Mouse (Mus musculus): ENCODE results near the gene Ccnt1.
"Not testable (repeated sequence)": the region's sequence is repeated elsewhere in the genome, so short reads cannot be mapped to it uniquely, and the experiment has no call there.

The Ccnt1 gene

GRCm38 (mm10) chr15:98596609-98597008 lies 25.9 kb upstream of the Ccnt1 start:
- DNase-seq (ENCODE audit: low read depth in 1 of 2, low spot score in 2 of 2) = no peak

- no peak for DNase-seq (ENCODE audit: low read depth in 1 of 2, low spot score in 2 of 2)
Measured at GRCm38 (mm10) chr15:98595049-98595448, 24.3 kb upstream of the Ccnt1 start.

- no peak for DNase-seq (ENCODE audit: low read depth in 1 of 2, low spot score in 2 of 2)
Measured at GRCm38 (mm10) chr15:98594193-98594592, 23.5 kb upstream of the Ccnt1 start.

- no peak for DNase-seq (ENCODE audit: low read depth in 1 of 2, low spot score in 2 of 2)
Measured at GRCm38 (mm10) chr15:98591396-98591795, 20.7 kb upstream of the Ccnt1 start.

GRCm38 (mm10) chr15:98589640-98590336 lies 19.1 kb upstream of the Ccnt1 start:
- DNase-seq (ENCODE audit: low read depth in 1 of 2, low spot score in 2 of 2) = no peak

GRCm38 (mm10) chr15:98587751-98588150 lies 17.0 kb upstream of the Ccnt1 start:
- DNase-seq (ENCODE audit: low read depth in 1 of 2, low spot score in 2 of 2) = no peak

GRCm38 (mm10) chr15:98586141-98586540 lies 15.4 kb upstream of the Ccnt1 start:
- not testable (repeated sequence) for DNase-seq (ENCODE audit: low read depth in 1 of 2, low spot score in 2 of 2)

- DNase-seq (ENCODE audit: low read depth in 1 of 2, low spot score in 2 of 2) = no peak
Measured at GRCm38 (mm10) chr15:98585421-98585820, 14.7 kb upstream of the Ccnt1 start.

- DNase-seq (ENCODE audit: low read depth in 1 of 2, low spot score in 2 of 2) = no peak
Measured at GRCm38 (mm10) chr15:98582996-98583395, 12.3 kb upstream of the Ccnt1 start.

GRCm38 (mm10) chr15:98582410-98582809 lies 11.7 kb upstream of the Ccnt1 start:
- no peak for DNase-seq (ENCODE audit: low read depth in 1 of 2, low spot score in 2 of 2)

- DNase-seq (ENCODE audit: low read depth in 1 of 2, low spot score in 2 of 2) = peak in 1 of 2 experiments; percentile 30
Measured at GRCm38 (mm10) chr15:98579795-98580464, 9.2 kb upstream of the Ccnt1 start.

GRCm38 (mm10) chr15:98579310-98579709 lies 8.6 kb upstream of the Ccnt1 start:
- DNase-seq (ENCODE audit: low read depth in 1 of 2, low spot score in 2 of 2) = no peak

- DNase-seq (ENCODE audit: low read depth in 1 of 2, low spot score in 2 of 2) = no peak
Measured at GRCm38 (mm10) chr15:98573293-98573692, 2.6 kb upstream of the Ccnt1 start.

- no peak for DNase-seq (ENCODE audit: low read depth in 1 of 2, low spot score in 2 of 2)
Measured at GRCm38 (mm10) chr15:98569795-98570365, 843 bp downstream of the Ccnt1 start.

- no peak for DNase-seq (ENCODE audit: low read depth in 1 of 2, low spot score in 2 of 2)
Measured at GRCm38 (mm10) chr15:98569216-98569615, 1.5 kb downstream of the Ccnt1 start.

- DNase-seq (ENCODE audit: low read depth in 1 of 2, low spot score in 2 of 2) = no peak
Measured at GRCm38 (mm10) chr15:98568256-98569033, 2.3 kb downstream of the Ccnt1 start.

GRCm38 (mm10) chr15:98567278-98568134 lies 3.2 kb downstream of the Ccnt1 start:
- peak; percentile 100 for DNase-seq (ENCODE audit: low read depth in 1 of 2, low spot score in 2 of 2)

GRCm38 (mm10) chr15:98566973-98567277 lies 3.8 kb downstream of the Ccnt1 start:
- no peak for DNase-seq (ENCODE audit: low read depth in 1 of 2, low spot score in 2 of 2)

- no peak for DNase-seq (ENCODE audit: low read depth in 1 of 2, low spot score in 2 of 2)
Measured at GRCm38 (mm10) chr15:98557186-98557585, 13.5 kb downstream of the Ccnt1 start.

GRCm38 (mm10) chr15:98555881-98556280 lies 14.8 kb downstream of the Ccnt1 start:
- DNase-seq (ENCODE audit: low read depth in 1 of 2, low spot score in 2 of 2) = no peak

GRCm38 (mm10) chr15:98552758-98553157 lies 18.0 kb downstream of the Ccnt1 start:
- no peak for DNase-seq (ENCODE audit: low read depth in 1 of 2, low spot score in 2 of 2)
